Mouse (Mus musculus) left cerebral cortex, adult 6 months (tissue): ENCODE results near the gene 4921507P07Rik. TPM values are rescaled to one million over a fixed set of nuclear protein-coding genes. Genes with fewer than 3 reads are reported as not detected.

Source experiments
- long read RNA-seq, 2 experiments: library from polyadenylated mRNA; unstranded; transcript quantifications; one replicate each; pipeline ENCODE4 v2.0.0; 2019 to 2020
- polyA plus RNA-seq: library from polyadenylated mRNA; unstranded; fragments of <200 nt; fragmentation: Nextera tagmentation; gene quantifications from 2 replicates; pipeline ENCODE4 v1.2.3, GENCODE M21; 2021

Gene 4921507P07Rik
- polyA plus RNA-seq: 0.16 and 0.39 TPM in 2 replicates
- long read RNA-seq, experiment 1, partial matches to known transcripts: 0 of 1 reads
- long read RNA-seq, experiment 1, other reads (novel, unspliced or antisense): 1 of 1 reads
- long read RNA-seq, experiment 2: 0 reads

GRCm38 (mm10) chr6:50596301-50597211 is at the start of gene 4921507P07Rik:
TSS of gene 4921507P07Rik (minus strand) at chr6:50596632.

GRCm38 (mm10) chr6:50566141-50566996 is 30.1 kb downstream of the 4921507P07Rik start, which contains the start of gene Cycs:
TSS of gene Cycs (minus strand) at chr6:50566538.

Other genes with a start within 250 kb of the 4921507P07Rik start
- gene Osbpl3, start 140.4 kb downstream of the 4921507P07Rik start, polyA plus RNA-seq: 7.1 and 8.1 TPM in 2 replicates
- gene Cycs, start 30.1 kb downstream of the 4921507P07Rik start, polyA plus RNA-seq: 87.4 and 101 TPM in 2 replicates
- gene Npvf, start 57.8 kb upstream of the 4921507P07Rik start, polyA plus RNA-seq: not detected in 2 replicates